In the genomic region with DNA sequence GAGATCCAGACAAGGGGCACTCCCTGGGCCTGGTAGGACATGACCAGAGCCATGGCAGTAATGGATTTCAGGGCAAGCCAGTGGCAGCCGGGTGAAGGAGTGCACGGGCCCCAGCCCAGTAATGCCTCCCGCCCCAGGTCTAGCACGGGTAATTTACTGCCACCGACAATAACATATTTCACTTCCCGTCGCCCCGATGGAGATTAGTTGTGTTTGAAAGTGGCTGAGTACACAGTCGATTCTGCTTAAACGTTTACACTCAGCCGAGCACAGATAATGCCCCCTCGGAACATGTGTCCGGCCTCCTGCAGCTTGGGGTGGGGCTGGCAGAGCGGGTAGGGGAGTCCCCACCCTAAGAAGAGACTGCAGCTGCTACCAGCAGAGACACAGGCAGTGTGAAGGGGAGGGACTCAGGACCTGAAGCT, we compare ENCODE assay signal across 10 mouse cellular contexts. TPM values are rescaled to one million over a fixed set of nuclear protein-coding genes. Genes with fewer than 3 reads are reported as not detected.
A peak's percentile ranks its signal among the peaks of the same experiment; 100 is the strongest.
DNase-seq lines count a peak whose midpoint lies in the region; ATAC-seq and TF ChIP-seq lines count a peak whose summit lies in the region.
"Had no signal": no experiment of that assay in that cellular context is flagged by ENCODE, and none has a peak within 500 bp of the region (broad histone marks: within the 10 kb centered on the region; RNA-seq: fewer than 3 reads in every experiment).

No protein-coding gene starts in this region.

- ATAC-seq in hindbrain, embryonic 12.5 days (ENCODE audit: low FRiP score): peak; percentile 61
- no peak for ATAC-seq in hindbrain, embryonic 11.5 days (ENCODE audit: low FRiP score)
- ATAC-seq in forebrain, embryonic 14.5 days: no peak
- ATAC-seq in neural tube, embryonic 13.5 days (ENCODE audit: low read depth): no peak

- H3K27ac ChIP-seq in hindbrain, embryonic 12.5 days: 0 out of 2 replicates have a peak overlapping the region, but pooled peaks have one; percentile 30
- no peak overlapping the region for H3K27ac ChIP-seq in hindbrain, embryonic 11.5 days (ENCODE audit: low read depth, low read length)
- no peak overlapping the region for H3K27ac ChIP-seq in ES-E14 (ENCODE audit: insufficient read depth, low read depth, low read length, poor library complexity, severe bottlenecking)
- 0 out of 2 replicates have a peak overlapping the region, but pooled peaks have one; percentile 14 for H3K27ac ChIP-seq in forebrain, embryonic 14.5 days (ENCODE audit: low read depth, low read length)
- H3K27ac ChIP-seq in neural tube, embryonic 13.5 days (replicated peaks): peak overlapping the region; percentile 59

- peaks cover 9% of the 10 kb centered on the region for H3K4me1 ChIP-seq in hindbrain, embryonic 12.5 days
- H3K4me1 ChIP-seq in hindbrain, embryonic 11.5 days (replicated peaks; ENCODE audit: control insufficient read depth, insufficient read depth, low read length): peaks cover 3% of the 10 kb centered on the region
- peaks cover 0 to 8% of the 10 kb centered on the region in 2 experiments; a peak in 2 of 4 replicates for H3K4me1 ChIP-seq in ES-E14 (ENCODE audit: control insufficient read depth in 2 of 2, insufficient read depth in 2 of 2, low read length in 2 of 2, poor library complexity in 1 of 2)
- peaks cover 5% of the 10 kb centered on the region for H3K4me1 ChIP-seq in forebrain, embryonic 14.5 days (ENCODE audit: control insufficient read depth, insufficient read depth, low read length)
- H3K4me1 ChIP-seq in neural tube, embryonic 13.5 days (replicated peaks): peaks cover 11% of the 10 kb centered on the region

- H3K9ac ChIP-seq in hindbrain, embryonic 12.5 days: no peak overlapping the region
- no peak overlapping the region for H3K9ac ChIP-seq in hindbrain, embryonic 11.5 days (ENCODE audit: low read depth, low read length)
- peak overlapping the region; percentile 32; the same call in 1 of the 2 replicates for H3K9ac ChIP-seq in ES-E14 (ENCODE audit: insufficient read depth, low read depth, low read length, poor library complexity, severe bottlenecking)
- no peak overlapping the region for H3K9ac ChIP-seq in forebrain, embryonic 14.5 days (ENCODE audit: low read length)
- no peak overlapping the region for H3K9ac ChIP-seq in neural tube, embryonic 13.5 days

- H3K4me2 ChIP-seq in hindbrain, embryonic 12.5 days (replicated peaks): 0 out of 2 replicates have a peak overlapping the region, but pooled peaks have one; percentile 26
- no peak overlapping the region for H3K4me2 ChIP-seq in hindbrain, embryonic 11.5 days (replicated peaks; ENCODE audit: low read depth, low read length)
- H3K4me2 ChIP-seq in forebrain, embryonic 14.5 days (ENCODE audit: low read length): no peak overlapping the region
- peak overlapping the region; percentile 32; the same call in 1 of the 2 replicates for H3K4me2 ChIP-seq in neural tube, embryonic 13.5 days

- 10% methylated on average over 14 of the region's 14 CpGs for WGBS in hindbrain, embryonic 12.5 days
- WGBS in hindbrain, embryonic 11.5 days: 11% methylated on average over 14 of the region's 14 CpGs
- WGBS in forebrain, embryonic 14.5 days: 2% methylated on average over 14 of the region's 14 CpGs
- 9% methylated on average over 14 of the region's 14 CpGs for WGBS in neural tube, embryonic 13.5 days

- H3K4me3 ChIP-seq in hindbrain, embryonic 12.5 days: no peak overlapping the region
- no peak overlapping the region for H3K4me3 ChIP-seq in hindbrain, embryonic 11.5 days (ENCODE audit: low read depth, low read length)
- peak overlapping the region; percentile 3 to 12; a peak in 2 of 4 replicates for H3K4me3 ChIP-seq in ES-E14 (ENCODE audit: insufficient read depth in 1 of 2, low read depth in 1 of 2, low read length in 2 of 2, poor library complexity in 1 of 2, severe bottlenecking in 1 of 2)
- no peak overlapping the region for H3K4me3 ChIP-seq in forebrain, embryonic 14.5 days (ENCODE audit: low read depth, low read length)
- H3K4me3 ChIP-seq in neural tube, embryonic 13.5 days: no peak overlapping the region
- H3K4me3 ChIP-seq: erythroblast, embryonic 14.5 days had no signal

- DNase-seq in hindbrain, embryonic 11.5 days (ENCODE audit: low spot score): no peak
- DNase-seq in ES-E14 (ENCODE audit: low read depth, low spot score): no peak
- peak; percentile 33 for DNase-seq in forebrain, embryonic 14.5 days (ENCODE audit: low spot score)
- no peak for DNase-seq in layer of hippocampus, postnatal 10 days (ENCODE audit: low spot score in 2 of 2)
- DNase-seq in heart, adult 18-20 months: no peak
- DNase-seq in urinary bladder, postnatal 10 days (ENCODE audit: low spot score): no peak
- DNase-seq: heart, postnatal 10 days had no signal

- in situ Hi-C loops in ES-E14 (cut with MboI; ENCODE audit: low sequenced_read_pairs in 2 of 2, unreplicated experiment in 2 of 2): no loop called here

- no peaks in the 10 kb centered on the region for H3K36me3 ChIP-seq in hindbrain, embryonic 12.5 days
- H3K36me3 ChIP-seq in hindbrain, embryonic 11.5 days (ENCODE audit: control insufficient read depth, insufficient read depth, low read length): no peaks in the 10 kb centered on the region
- H3K36me3 ChIP-seq in ES-E14 (ENCODE audit: control insufficient read depth, insufficient read depth, low read length, poor library complexity, severe bottlenecking): no peaks in the 10 kb centered on the region
- no peaks in the 10 kb centered on the region for H3K36me3 ChIP-seq in forebrain, embryonic 14.5 days (ENCODE audit: control insufficient read depth, insufficient read depth, low read length)
- no peaks in the 10 kb centered on the region for H3K36me3 ChIP-seq in neural tube, embryonic 13.5 days

- no peaks in the 10 kb centered on the region; the same call in 1 of the 2 replicates for H3K27me3 ChIP-seq in hindbrain, embryonic 12.5 days
- no peaks in the 10 kb centered on the region; the same call in 1 of the 2 replicates for H3K27me3 ChIP-seq in hindbrain, embryonic 11.5 days (ENCODE audit: control insufficient read depth, insufficient read depth, low read length)
- H3K27me3 ChIP-seq in forebrain, embryonic 14.5 days (replicated peaks; ENCODE audit: control insufficient read depth, insufficient read depth, low read length): no peaks in the 10 kb centered on the region
- H3K27me3 ChIP-seq in neural tube, embryonic 13.5 days: no peaks in the 10 kb centered on the region

- no peaks in the 10 kb centered on the region for H3K9me3 ChIP-seq in hindbrain, embryonic 12.5 days (replicated peaks)
- no peaks in the 10 kb centered on the region for H3K9me3 ChIP-seq in hindbrain, embryonic 11.5 days (ENCODE audit: control insufficient read depth, low read length)
- no peaks in the 10 kb centered on the region for H3K9me3 ChIP-seq in ES-E14 (ENCODE audit: control insufficient read depth, insufficient read depth, low read depth, low read length)
- H3K9me3 ChIP-seq in forebrain, embryonic 14.5 days (replicated peaks; ENCODE audit: control insufficient read depth, low read length): no peaks in the 10 kb centered on the region
- H3K9me3 ChIP-seq in neural tube, embryonic 13.5 days: no peaks in the 10 kb centered on the region

TF ChIP-seq in ES-E14, 5 proteins besides CTCF, POLR2A, EP300 and RAD21:
- no peak for TF ChIP-seq ZNF384 (IDR thresholded peaks at IDR 0.05; ENCODE audit: low read depth, low read length)
- no peak for TF ChIP-seq HCFC1 (IDR thresholded peaks at IDR 0.05; ENCODE audit: borderline replicate concordance, insufficient read depth, low read length)
- TF ChIP-seq CHD2 (IDR thresholded peaks at IDR 0.05; ENCODE audit: low read depth, low read length): no peak
- TF ChIP-seq MAFK (IDR thresholded peaks at IDR 0.05; ENCODE audit: insufficient read depth, low read depth, low read length): no peak
- no peak for TF ChIP-seq ZC3H11A (IDR thresholded peaks at IDR 0.05; ENCODE audit: borderline replicate concordance, low read depth, low read length)

RNA-seq across cellular contexts. Expression of gene Mvk, which starts 38.5 kb away (rescaled TPM):
- polyA plus RNA-seq in hindbrain, embryonic 12.5 days (2016; fragmentation: Nextera tagmentation; extraction: Ambion mirVana): 50.6 and 51.2 TPM in 2 replicates
- 58.7 and 61.1 TPM in 2 replicates for polyA plus RNA-seq in hindbrain, embryonic 11.5 days (2014; fragmentation: Nextera tagmentation; extraction: Ambion mirVana)
- total RNA-seq in ES-E14 (2012; rRNA removed): 32.5 and 35.8 TPM in 2 replicates
- polyA plus RNA-seq in forebrain, embryonic 14.5 days (2014; fragmentation: Nextera tagmentation; extraction: Ambion mirVana): 55.9 and 58.6 TPM in 2 replicates
- 50.5 and 57.5 TPM in 2 replicates for polyA plus RNA-seq in neural tube, embryonic 13.5 days (2015; fragmentation: Nextera tagmentation; extraction: Ambion mirVana)
- total RNA-seq in layer of hippocampus, postnatal 10 days (2021): 10 to 100 TPM; 52.6 to 54.6 TPM
- 1 to 10 TPM; 9.2 TPM for total RNA-seq in heart, adult 18-20 months (2021)

RNA-seq across cellular contexts. Expression of gene Mmab, which starts 38.7 kb away (rescaled TPM):
- 27.3 and 31.5 TPM in 2 replicates for polyA plus RNA-seq in hindbrain, embryonic 12.5 days (2016; fragmentation: Nextera tagmentation; extraction: Ambion mirVana)
- 20.3 and 23.4 TPM in 2 replicates for polyA plus RNA-seq in hindbrain, embryonic 11.5 days (2014; fragmentation: Nextera tagmentation; extraction: Ambion mirVana)
- 11.0 and 16.3 TPM in 2 replicates for total RNA-seq in ES-E14 (2012; rRNA removed)
- 18.2 and 18.6 TPM in 2 replicates for polyA plus RNA-seq in forebrain, embryonic 14.5 days (2014; fragmentation: Nextera tagmentation; extraction: Ambion mirVana)
- polyA plus RNA-seq in neural tube, embryonic 13.5 days (2015; fragmentation: Nextera tagmentation; extraction: Ambion mirVana): 25.2 and 28.2 TPM in 2 replicates
- total RNA-seq in layer of hippocampus, postnatal 10 days (2021): 10 to 100 TPM; 22.0 to 24.4 TPM
- total RNA-seq in heart, adult 18-20 months (2021): 10 to 100 TPM; 22.3 to 26.3 TPM

Comparison
In these comparisons a context has a peak if more than half of its experiments do, and no peak if none do; other contexts are left out.
1. H3K27ac ChIP-seq: peak in hindbrain, embryonic 12.5 days (single experiment), forebrain, embryonic 14.5 days (single experiment) and neural tube, embryonic 13.5 days (single experiment); none in hindbrain, embryonic 11.5 days (single experiment) and ES-E14 (single experiment).
2. H3K4me2 ChIP-seq: peak in hindbrain, embryonic 12.5 days (single experiment) and neural tube, embryonic 13.5 days (single experiment); none in hindbrain, embryonic 11.5 days (single experiment) and forebrain, embryonic 14.5 days (single experiment).
3. H3K4me3 ChIP-seq: peak in ES-E14 (2 of 2); none in hindbrain, embryonic 12.5 days (single experiment), hindbrain, embryonic 11.5 days (single experiment), forebrain, embryonic 14.5 days (single experiment) and neural tube, embryonic 13.5 days (single experiment).